Mouse (Mus musculus) NIH3T3 (cell line): ENCODE measurements around the gene Specc1l.
"Not testable (repeated sequence)": the region's sequence is repeated elsewhere in the genome, so short reads cannot be mapped to it uniquely, and the experiment has no call there.

Experiments
- DNase-seq: peaks from one replicate; pipeline ENCODE4 v3.0.0-alpha.2; 2012; ENCODE audit warnings: low read depth

Specc1l gene

DNA sequence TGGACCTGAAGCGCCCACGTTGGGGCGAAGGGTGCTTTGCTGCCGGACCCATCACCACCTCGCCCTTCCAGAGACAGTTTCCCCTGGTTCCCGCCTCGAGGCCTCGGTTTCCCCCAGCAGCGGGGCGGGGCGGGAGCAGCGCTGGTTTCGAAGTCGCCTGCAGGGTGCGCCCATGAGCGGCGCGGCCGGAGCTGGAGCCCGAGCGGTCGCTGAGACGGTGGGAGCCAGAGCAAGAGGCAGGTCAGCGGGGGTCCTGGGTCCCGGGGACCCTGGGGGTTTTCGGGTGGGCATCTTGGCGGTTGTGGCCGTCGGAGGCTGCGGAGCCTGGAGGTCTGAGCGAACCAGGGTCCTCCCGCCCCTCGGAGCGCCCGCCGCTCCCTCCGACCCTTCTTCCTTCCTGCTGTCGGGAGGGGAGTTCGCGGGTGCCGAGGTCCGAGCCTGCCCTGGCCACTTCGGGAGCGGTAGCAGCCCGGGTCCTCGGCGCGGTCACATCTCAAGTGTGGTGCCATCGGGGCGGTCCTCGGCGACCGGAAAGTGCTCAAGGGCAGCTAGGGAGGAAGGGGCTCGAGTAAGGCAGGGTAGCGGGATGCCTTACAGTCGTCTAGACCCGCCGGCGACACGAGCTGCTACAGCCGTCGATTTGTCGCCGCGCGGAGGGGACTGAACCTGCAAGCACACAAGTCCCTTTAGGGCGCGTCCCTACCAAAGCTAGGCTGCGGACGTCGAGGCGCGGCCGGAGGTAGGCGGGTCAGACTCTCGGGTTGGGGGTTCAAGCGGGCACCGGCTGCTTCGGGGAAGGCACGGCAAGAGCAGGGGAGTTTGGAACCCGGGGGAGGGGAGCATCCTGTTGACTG is 105.3 kb downstream of the Specc1l start:
- no peak for DNase-seq

DNA sequence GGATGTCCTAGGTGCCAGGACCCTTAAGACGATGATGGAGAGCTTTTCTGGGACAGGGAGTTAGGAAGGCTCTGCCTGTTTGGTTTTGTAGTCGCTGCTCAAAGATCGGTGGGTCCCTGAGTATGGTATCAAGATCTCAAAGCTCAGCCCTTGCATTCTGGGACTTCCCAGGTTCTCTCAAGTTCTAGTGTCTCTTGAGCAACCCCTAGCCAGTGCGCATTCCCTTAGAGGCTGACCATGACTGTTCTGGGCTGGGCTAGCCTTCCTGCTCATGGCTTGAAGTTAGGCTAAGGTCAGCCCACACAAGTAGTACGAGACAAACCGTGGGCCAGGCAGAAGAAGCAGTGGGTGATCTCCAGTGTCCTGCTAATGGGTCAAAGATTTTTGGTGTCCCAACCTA is 106.3 kb downstream of the Specc1l start:
- no peak for DNase-seq

DNA sequence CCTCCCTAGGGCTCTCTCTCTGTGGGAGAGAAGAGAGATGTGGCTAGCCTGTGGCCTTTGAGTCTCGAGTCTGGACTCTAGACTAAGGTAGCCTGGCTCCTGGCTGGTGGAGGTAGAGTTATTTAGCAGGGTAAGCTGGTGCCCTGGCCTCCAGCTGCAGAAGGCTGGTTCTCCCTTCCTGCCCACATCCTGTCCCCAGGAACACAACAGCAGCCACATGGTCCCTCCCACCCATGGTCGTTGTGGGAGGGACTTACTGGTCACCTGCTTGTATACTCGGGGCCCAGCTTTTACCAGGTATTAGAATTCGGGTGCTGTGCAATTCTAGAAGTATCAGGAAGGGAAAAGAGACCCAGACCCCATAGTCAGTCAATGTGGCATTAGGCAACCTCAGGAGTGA is 108.4 kb downstream of the Specc1l start:
- no peak for DNase-seq

DNA sequence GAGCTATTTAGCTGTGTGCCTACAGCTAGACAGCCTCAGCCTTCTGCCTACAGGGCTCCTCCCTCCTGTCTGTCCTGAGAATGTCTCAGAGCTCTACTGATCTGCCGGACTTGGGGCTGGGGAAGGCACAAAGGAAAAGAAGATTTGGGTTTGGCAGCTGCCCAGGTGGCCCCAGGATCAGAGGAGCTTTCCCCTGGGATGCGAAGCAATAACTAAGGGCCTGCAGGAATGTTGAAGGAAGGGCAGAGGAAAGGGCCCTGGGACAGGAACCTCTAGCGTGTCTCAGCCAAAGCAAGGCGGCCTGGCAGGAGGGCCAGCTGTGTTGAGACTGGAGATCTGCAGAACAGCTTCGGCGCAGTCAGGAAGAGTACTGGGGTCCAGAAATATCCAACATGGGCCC is 111.1 kb downstream of the Specc1l start:
- peak; percentile 41 for DNase-seq

DNA sequence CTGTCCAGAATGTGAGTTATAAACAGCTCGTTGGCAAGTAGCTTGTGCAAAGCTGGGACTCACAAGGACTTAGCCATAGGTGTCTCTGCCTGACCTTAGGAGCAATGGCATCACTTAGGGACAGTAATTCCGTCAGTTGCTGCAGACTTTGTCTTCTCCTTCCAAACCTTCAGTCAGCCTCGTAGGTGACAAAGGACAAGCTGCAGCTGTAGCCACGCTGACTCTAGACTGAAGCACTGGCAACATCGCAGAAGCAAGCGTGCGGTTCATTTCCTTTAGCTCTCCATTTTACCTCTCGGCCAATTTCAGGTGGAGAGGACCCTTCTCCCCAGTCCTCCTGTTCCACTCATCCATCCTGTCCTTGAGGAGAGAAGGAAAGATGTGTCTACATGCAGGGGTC is 112.1 kb downstream of the Specc1l start:
- no peak for DNase-seq

DNA sequence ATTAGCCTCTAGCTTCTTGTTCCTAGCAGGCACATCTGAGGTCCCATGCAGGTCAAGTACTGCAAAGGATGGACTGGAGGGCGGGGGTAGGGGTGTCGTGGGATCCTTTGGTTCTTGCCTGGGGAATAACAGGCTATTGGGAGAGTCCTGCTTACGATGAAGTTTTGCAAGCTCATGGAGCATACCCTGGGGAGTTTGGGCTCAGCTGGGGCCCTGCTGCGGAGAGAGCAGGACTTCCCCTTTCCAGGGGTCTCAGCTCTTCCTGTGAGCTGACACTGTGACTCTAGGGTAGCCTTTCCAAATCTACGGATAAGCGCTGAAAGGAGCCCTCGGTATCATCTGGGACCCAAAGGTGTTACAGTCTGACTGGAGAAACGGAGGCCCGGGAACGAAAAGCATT is 112.5 kb downstream of the Specc1l start:
- no peak for DNase-seq

DNA sequence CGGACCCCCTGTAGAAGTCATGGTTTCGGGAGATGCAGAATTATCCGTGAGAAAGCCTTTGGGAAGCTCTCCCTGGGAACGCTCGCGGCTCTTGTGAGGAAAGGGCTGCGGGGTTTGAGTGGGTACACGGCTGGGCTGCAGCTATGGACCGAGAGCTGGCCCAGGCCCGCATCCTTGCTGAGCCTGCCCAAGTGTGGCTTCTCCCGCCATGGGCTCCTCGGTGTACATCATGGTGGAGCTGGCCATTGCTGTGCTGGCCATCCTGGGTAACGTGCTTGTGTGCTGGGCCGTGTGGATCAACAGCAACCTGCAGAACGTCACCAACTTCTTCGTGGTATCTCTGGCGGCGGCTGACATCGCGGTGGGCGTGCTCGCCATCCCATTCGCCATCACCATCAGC is 113.9 kb downstream of the Specc1l start:
- DNase-seq: no peak

DNA sequence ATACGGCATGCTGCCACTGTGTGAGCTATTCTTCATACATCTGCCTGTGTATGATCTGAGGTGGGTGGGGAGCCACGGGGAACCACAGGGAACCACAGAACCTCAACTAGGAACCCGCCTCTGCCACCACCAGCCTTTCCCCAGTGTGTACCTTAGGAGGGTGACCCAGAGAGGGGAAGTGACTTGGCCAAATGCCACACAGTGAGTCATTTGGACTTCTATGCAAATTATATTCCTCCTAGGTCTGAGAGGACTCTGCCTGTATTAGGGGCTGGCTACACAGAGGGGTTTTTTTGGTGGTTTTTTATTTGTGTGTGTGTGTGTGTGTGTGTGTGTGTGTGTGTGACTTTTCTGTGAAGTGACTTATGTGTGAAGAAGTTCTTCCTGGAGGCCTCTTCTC is 114.7 kb downstream of the Specc1l start:
- DNase-seq: peak; percentile 45

DNA sequence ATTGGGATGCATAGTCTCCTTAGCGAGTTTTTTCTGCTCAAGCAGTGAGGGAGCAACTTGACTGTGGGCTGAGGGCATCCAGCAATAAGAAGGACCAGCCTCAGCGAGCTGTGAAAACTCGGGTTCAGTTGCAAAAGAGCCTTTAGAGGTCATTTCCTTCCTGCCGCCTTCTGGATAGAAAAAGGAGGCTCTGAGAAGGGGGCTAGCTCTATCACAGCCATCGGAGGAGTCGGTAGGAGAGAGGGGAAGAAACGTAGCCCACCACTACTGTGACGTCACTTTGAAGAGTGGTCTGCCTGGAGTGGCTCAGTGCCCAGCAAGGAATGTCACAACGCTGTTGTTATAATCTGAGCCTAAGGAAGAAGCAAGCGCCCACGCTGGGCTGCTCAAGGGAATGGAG is 115.2 kb downstream of the Specc1l start:
- DNase-seq: no peak

DNA sequence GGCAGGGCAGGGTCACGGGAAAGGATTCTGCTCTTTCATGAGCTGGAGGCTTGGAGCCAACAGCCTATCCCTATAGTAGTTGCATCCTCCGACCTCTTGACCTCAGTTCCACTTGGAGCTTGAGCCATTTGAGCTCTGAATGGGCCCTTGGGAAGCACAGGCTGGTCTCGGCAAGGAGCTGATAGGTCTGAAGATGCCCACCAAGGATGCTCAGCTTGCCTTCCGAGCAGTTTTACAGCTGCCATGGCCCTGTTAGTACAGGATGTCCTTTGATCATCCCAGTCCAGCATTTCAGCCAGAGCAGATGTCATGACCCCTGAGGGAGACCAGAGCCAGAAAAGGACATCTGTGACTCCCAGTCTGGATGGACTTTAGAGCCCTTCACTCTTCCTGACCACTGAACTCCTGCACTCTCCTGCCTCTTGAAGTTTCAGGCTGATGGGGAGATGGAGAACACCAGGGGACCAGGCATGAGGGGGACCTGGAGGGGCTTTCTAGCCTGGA is 116.4 kb downstream of the Specc1l start:
- no peak for DNase-seq

DNA sequence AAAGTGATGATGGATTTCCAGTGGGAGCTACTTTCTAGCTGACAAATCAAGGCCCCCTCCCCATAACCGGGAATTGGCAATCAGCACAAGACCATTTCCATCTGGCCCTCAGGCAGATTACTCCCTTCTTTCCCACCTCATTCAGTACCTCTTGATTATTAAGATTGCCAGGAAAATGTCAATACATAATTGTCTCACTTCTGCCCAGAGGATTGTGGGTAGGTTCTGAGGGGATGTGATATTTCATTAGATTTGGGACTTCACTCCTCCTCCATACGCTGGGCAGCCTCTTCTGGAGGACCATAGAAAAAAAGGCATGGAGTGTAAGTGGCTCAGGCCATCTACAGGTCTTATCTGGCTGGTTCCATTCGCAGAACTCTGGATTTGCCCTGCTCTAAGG is 120.4 kb downstream of the Specc1l start:
- no peak for DNase-seq

DNA sequence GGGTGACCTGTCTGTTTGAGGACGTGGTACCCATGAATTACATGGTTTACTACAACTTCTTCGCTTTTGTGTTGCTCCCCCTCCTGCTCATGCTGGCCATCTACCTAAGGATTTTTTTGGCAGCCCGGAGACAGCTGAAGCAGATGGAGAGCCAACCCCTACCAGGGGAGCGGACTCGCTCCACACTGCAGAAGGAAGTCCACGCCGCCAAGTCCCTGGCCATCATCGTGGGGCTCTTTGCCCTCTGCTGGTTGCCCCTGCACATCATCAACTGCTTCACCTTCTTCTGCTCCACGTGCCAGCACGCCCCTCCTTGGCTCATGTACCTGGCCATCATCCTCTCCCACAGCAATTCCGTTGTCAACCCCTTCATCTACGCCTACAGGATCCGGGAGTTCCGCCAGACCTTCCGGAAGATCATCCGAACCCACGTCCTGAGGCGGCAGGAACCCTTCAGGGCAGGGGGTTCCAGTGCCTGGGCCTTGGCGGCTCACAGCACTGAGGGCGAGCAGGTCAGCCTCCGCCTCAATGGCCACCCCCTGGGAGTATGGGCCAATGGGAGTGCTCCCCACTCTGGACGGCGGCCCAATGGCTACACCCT is 121.4 kb downstream of the Specc1l start:
- DNase-seq: no peak

DNA sequence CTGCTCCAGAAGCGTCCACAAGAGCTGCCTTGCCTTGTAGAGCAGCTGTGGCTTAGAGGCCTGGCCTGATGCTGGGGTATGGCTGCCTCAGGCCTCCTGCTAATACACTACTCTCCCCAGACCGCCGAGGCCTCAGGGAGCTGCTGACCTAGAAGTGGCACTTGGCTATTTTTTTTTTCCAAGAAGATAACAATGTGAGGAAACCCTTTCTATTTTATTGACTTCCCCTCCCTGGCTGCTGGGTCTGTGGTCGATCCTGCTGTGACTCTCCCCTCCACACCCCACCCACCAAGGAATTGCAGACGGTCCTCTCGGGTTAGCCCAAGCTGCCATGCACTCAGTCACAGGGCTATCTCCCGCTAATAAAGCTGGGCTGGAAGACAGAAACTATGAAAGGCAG is 122.3 kb downstream of the Specc1l start:
- no peak for DNase-seq

DNA sequence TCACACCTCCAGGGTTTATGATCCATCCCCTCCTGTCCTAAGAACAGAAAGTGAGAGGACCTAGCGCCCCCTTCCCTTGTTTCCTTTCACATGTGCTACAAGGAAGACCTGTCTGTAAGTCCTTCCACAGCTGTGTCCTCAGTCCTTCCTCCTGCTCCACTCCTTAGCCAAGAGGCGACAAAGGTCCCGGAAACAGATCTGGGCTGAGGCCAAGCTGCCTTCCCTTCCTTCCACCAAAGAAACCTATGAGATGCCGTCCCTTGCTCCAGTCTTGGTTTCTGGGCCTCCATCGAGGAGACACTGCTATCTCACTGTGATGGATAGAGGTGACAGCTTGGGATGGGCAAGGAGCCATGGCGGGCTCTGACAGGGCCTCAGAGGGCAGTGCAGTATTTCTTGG is 123.2 kb downstream of the Specc1l start:
- DNase-seq: no peak

DNA sequence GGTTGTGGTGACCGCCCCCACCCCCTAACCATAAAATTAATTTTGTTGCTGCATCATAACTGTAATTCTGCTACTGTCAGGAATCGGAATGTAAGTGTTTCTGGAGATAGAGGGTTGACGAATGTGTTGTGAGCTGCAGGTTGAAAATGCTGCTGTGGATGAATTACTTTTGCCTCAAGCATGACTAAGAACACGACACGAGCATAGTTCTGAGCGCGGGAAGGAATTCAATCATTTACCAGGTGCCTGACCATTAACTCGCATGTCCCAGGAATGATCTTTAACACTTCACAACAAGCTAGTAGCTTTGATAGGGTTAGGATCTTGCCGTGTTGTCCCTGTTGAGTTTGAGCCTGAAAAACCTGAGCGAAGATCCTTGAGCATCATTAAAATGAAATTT is 125.4 kb downstream of the Specc1l start:
- no peak for DNase-seq

DNA sequence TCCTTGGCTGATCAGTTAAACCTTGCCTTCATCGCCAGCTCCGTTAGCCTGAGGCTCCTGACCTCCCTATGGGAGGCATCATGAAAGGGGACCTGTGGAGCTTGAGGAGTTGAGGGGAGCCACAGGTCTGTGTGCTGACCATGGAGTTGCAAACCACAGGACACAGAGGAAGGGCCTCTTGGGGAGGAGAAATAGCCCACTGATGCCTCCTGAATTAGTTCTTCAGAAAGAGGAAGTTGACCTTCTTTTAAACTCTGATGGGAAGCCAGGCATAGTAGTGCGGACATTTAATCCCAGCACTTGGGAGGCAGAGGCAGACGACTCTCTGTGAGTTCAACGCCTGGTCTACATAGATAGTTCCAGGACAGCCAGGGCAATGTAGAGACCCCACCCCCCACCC is 127.0 kb downstream of the Specc1l start:
- DNase-seq: no peak

DNA sequence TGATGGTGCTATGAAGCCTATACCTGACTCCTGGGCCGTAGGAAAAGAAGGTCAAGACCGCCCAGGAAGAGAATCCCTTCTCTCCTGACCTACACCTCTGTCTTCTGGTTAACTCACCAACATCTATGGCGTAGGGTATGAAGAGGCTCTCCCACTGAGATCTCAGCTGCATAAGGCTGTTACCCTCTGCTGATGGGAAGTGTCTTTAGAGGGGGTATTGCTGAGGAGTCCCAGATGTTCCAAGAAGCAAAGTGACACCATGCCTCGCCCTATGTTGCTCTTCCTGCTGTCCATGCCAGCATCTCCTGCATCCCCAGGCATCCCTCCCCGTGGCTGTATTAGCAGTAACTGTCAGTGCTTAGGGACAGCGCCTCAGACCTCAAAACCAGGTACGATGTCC is 127.5 kb downstream of the Specc1l start:
- DNase-seq: no peak

DNA sequence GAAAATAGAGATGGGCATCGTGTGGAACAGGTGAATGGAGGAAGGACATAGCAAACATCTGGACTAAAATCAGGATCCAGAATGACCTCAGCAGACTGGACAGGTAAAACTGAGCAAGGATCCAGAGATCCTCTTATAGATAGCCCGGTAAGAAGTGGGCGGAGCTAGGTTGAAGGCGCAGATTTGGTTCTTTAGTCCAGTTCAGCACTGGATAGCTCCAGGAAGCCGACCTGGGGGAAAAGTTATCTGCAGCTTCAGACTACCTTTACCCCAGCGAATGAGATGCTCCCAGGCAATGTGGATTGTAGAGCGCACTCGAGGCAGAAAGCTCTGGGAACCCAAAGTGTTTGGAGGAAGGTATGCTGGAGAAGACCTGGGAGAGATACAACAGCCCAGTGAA is 130.1 kb downstream of the Specc1l start:
- peak; percentile 30 for DNase-seq

DNA sequence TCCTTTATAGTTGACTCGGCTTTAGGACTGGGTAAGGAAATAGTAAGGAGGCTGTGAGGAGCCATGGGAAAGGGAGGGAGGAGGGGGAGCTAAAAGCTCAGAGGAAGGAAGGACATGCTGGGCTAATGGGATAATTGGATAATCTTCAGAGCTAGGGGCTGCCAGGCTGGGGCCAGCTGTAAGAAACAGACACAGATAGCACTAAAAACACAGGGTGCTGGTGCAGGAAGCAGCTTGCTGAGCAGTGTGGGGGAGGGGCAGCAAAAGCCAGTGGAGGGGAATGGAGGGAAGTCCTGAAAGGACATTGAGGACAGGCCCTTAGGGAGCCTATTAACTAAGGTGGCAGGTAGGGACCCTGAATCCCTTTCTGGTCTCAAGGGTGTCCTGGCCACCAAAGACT is 132.7 kb downstream of the Specc1l start:
- not testable (repeated sequence) for DNase-seq

DNA sequence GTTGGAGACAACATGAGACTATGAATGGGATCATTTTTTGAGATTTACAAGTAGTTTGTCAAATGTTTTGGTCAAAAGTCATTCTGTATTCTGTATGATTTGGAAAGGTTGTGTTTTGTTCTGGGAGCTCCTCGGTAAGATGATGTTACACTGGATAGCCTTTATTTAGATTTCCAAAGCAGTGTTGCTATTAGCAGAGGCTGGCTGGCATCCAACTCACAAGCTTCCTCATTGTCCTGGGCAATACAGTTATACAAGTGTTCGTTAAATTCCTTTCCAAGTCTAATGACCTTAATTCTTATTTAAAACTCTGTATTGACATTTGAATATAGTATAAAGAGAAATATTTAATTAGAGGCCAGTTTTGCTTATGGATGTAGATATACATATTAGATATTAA is 133.4 kb downstream of the Specc1l start:
- no peak for DNase-seq

DNA sequence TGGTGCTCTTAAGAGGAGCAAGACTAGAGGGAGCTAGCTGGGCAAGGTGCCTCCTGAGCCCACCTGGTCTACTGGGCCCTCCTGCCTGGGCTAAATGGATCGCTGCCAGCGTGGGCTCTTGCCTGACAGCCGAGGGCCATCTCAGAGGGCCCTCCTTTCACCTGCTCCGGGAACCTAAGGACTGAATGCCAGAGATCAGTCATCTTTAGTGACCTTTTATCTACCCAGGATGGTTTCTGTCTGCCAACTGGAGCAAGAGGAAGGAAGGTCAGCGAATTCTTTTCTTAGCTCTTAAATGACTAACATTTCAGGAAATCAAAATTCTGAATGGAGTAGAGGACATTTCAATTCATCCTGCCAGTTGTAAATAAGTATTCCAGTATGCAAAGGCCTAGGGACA is 138.7 kb downstream of the Specc1l start:
- no peak for DNase-seq

DNA sequence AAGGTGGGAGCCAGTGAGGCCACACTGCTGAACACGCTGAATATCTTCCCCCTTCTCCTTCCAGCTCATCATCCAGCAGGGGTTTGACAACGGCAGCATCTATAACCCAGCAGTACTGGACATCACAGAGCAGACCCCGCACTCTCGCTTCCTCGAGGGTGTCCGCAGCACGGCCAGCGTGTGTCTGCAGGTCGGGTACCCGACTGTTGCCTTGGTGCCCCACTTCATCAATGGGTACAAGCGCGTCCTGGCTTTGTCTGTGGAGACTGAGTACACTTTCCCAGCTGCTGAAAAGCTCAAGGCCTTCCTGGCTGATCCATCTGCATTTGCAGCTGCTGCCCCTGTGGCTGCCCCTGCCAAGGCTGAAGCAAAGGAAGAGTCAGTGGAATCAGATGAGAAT is 140.7 kb downstream of the Specc1l start:
- DNase-seq: no peak

DNA sequence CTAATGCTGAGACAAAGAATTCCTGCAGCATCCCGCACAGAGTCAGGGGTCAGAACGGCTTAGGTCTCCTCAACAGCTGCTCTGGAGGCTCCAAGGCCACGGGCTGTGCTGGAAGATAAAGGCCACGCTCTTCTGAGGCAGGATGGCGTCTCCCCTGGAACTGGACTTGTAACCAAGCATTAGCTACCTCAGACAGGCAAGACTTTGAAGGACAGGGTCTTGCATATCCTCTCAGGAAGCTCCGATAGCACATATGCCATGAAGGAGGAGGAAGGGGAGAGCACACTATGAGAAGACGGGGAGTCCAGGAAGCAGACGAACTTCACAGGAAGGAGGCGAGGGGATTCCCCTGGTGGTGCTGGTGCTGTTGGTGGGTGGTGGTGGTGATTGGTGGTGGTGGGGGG is 142.0 kb downstream of the Specc1l start:
- not testable (repeated sequence) for DNase-seq

DNA sequence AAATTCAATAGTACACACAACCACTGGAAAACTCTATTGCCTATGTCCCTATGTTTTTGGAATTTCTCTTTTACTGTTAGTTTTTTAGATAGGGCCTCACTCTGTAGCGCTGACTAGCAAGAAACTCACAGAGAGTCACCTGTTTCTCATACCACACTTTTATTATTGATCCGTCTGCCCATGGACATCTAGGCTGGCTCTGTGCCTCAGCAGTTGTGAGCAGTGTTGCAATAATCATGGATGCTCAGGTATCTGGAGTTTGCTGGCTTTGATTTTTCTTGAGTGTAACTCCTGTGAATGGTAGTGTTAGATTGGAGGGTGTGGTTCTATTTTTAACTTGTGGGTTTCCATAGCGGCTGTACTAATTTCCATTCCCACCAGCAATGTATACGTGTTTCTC is 143.5 kb downstream of the Specc1l start:
- no peak for DNase-seq
